ENCODE assay signal across 14 mouse cellular contexts in genomic region chr5:76858444-76858843, GRCm38 (mm10). TPM values are rescaled to one million over a fixed set of nuclear protein-coding genes. Genes with fewer than 3 reads are reported as not detected.
DNase-seq lines count a peak whose midpoint lies in the region; ATAC-seq and TF ChIP-seq lines count a peak whose summit lies in the region.
"Had no signal": no experiment of that assay in that cellular context is flagged by ENCODE, and none has a peak within 500 bp of the region (broad histone marks: within the 10 kb centered on the region; RNA-seq: fewer than 3 reads in every experiment).

No protein-coding gene starts in this region.

- no peak for DNase-seq in heart, adult 11 months
- no peak for DNase-seq in midbrain, postnatal 0 days (ENCODE audit: low spot score)
- no peak for DNase-seq in midbrain, embryonic 10.5 days (ENCODE audit: low spot score)
- no peak for DNase-seq in intestine, embryonic 14.5 days (ENCODE audit: low spot score)
- DNase-seq in stomach, postnatal 0 days (ENCODE audit: low spot score), result no peak
- no peak for DNase-seq in adrenal gland, postnatal 14 days
- DNase-seq in forebrain, embryonic 11.5 days (ENCODE audit: low spot score), result no peak
- DNase-seq: adrenal gland, postnatal 10 days; kidney, adult 2 months; liver; thymus, postnatal 36 days had no signal

- no peaks in the 10 kb centered on the region for H3K36me3 ChIP-seq in heart, embryonic 15.5 days
- H3K36me3 ChIP-seq in midbrain, postnatal 0 days (ENCODE audit: insufficient read depth, low read length), result peaks cover 19% of the 10 kb centered on the region
- H3K36me3 ChIP-seq in midbrain, embryonic 10.5 days, result peaks cover 69% of the 10 kb centered on the region
- H3K36me3 ChIP-seq in intestine, embryonic 14.5 days (ENCODE audit: control insufficient read depth, insufficient read depth, low read length), result no peaks in the 10 kb centered on the region
- no peaks in the 10 kb centered on the region for H3K36me3 ChIP-seq in stomach, postnatal 0 days (ENCODE audit: control insufficient read depth, insufficient read depth, low read length)
- H3K36me3 ChIP-seq in forebrain, embryonic 11.5 days (ENCODE audit: control insufficient read depth, insufficient read depth, low read length), result peaks cover 4% of the 10 kb centered on the region; the same call in 1 of the 2 replicates

- no peak for TF ChIP-seq EP300 in stomach, postnatal 0 days (optimal IDR thresholded peaks at IDR 0.05)

- no peak for TF ChIP-seq CTCF in midbrain, postnatal 0 days (IDR thresholded peaks at IDR 0.05)
- TF ChIP-seq CTCF in stomach, postnatal 0 days (IDR thresholded peaks at IDR 0.05; ENCODE audit: low read depth), result no peak

- H3K4me2 ChIP-seq in heart, embryonic 15.5 days, result peak overlapping the region; percentile 98
- H3K4me2 ChIP-seq in midbrain, postnatal 0 days (ENCODE audit: low read depth, low read length, poor library complexity, severe bottlenecking), result 0 out of 2 replicates have a peak overlapping the region, but pooled peaks have one; percentile 44
- H3K4me2 ChIP-seq in intestine, embryonic 14.5 days (ENCODE audit: low read length), result peak overlapping the region; percentile 68
- H3K4me2 ChIP-seq in stomach, postnatal 0 days (replicated peaks; ENCODE audit: low read depth), result no peak overlapping the region; the same call in 1 of the 2 replicates
- H3K4me2 ChIP-seq in forebrain, embryonic 11.5 days (ENCODE audit: low read depth, low read length, severe bottlenecking), result no peak overlapping the region

- WGBS in heart, embryonic 15.5 days, result 30% methylated on average over 13 of the region's 13 CpGs
- 77% methylated on average over 13 of the region's 13 CpGs for WGBS in midbrain, postnatal 0 days
- 67% methylated on average over 13 of the region's 13 CpGs for WGBS in midbrain, embryonic 10.5 days
- WGBS in intestine, embryonic 14.5 days, result 73% methylated on average over 13 of the region's 13 CpGs
- WGBS in stomach, postnatal 0 days, result 68% methylated on average over 13 of the region's 13 CpGs
- 70% methylated on average over 13 of the region's 13 CpGs for WGBS in forebrain, embryonic 11.5 days

- H3K9ac ChIP-seq in heart, embryonic 15.5 days, result peak overlapping the region; percentile 64
- H3K9ac ChIP-seq in midbrain, postnatal 0 days (replicated peaks; ENCODE audit: low read length, poor library complexity, severe bottlenecking), result no peak overlapping the region
- H3K9ac ChIP-seq in intestine, embryonic 14.5 days (ENCODE audit: low read length), result no peak overlapping the region
- no peak overlapping the region for H3K9ac ChIP-seq in stomach, postnatal 0 days (ENCODE audit: low read length)
- H3K9ac ChIP-seq in forebrain, embryonic 11.5 days (ENCODE audit: low read length), result no peak overlapping the region
- H3K9ac ChIP-seq: midbrain, embryonic 12.5 days had no signal

- H3K4me3 ChIP-seq in heart, embryonic 15.5 days, result peak overlapping the region; percentile 65
- no peak overlapping the region for H3K4me3 ChIP-seq in midbrain, postnatal 0 days (ENCODE audit: low read depth, low read length)
- no peak overlapping the region for H3K4me3 ChIP-seq in midbrain, embryonic 10.5 days
- H3K4me3 ChIP-seq in intestine, embryonic 14.5 days (ENCODE audit: low read depth, low read length), result peak overlapping the region; percentile 39; the same call in 1 of the 2 replicates
- H3K4me3 ChIP-seq in stomach, postnatal 0 days (ENCODE audit: low read depth, low read length), result peak overlapping the region; percentile 40
- H3K4me3 ChIP-seq in forebrain, embryonic 11.5 days (ENCODE audit: low read depth, low read length), result no peak overlapping the region
- H3K4me3 ChIP-seq: midbrain, embryonic 12.5 days had no signal

- peaks cover 20% of the 10 kb centered on the region for H3K27me3 ChIP-seq in heart, embryonic 15.5 days
- no peaks in the 10 kb centered on the region for H3K27me3 ChIP-seq in midbrain, postnatal 0 days (ENCODE audit: insufficient read depth, low read length)
- H3K27me3 ChIP-seq in midbrain, embryonic 10.5 days (ENCODE audit: low read depth, poor library complexity, severe bottlenecking), result peaks cover 59% of the 10 kb centered on the region
- H3K27me3 ChIP-seq in intestine, embryonic 14.5 days (replicated peaks; ENCODE audit: control insufficient read depth, insufficient read depth, low read length), result peaks cover 10% of the 10 kb centered on the region; the same call in 1 of the 2 replicates
- peaks cover 3% of the 10 kb centered on the region; the same call in 1 of the 2 replicates for H3K27me3 ChIP-seq in stomach, postnatal 0 days (ENCODE audit: control insufficient read depth, insufficient read depth, low read length)
- H3K27me3 ChIP-seq in forebrain, embryonic 11.5 days (ENCODE audit: control insufficient read depth, insufficient read depth, low read length), result peaks cover 25% of the 10 kb centered on the region
- H3K27me3 ChIP-seq: Patski had no signal

- peak overlapping the region; percentile 78 for H3K27ac ChIP-seq in heart, embryonic 15.5 days
- H3K27ac ChIP-seq in midbrain, postnatal 0 days (ENCODE audit: low read depth, low read length), result no peak overlapping the region
- no peak overlapping the region for H3K27ac ChIP-seq in midbrain, embryonic 10.5 days (replicated peaks)
- H3K27ac ChIP-seq in intestine, embryonic 14.5 days (ENCODE audit: low read depth), result no peak overlapping the region
- no peak overlapping the region for H3K27ac ChIP-seq in stomach, postnatal 0 days (replicated peaks)
- no peak overlapping the region for H3K27ac ChIP-seq in forebrain, embryonic 11.5 days (ENCODE audit: low read depth, low read length)
- H3K27ac ChIP-seq: midbrain, embryonic 12.5 days had no signal

- peak; percentile 57; the same call in 1 of the 2 replicates for ATAC-seq in heart, embryonic 15.5 days (replicated peaks; ENCODE audit: insufficient number of reproducible peaks, insufficient read depth, low FRiP score, low read depth)
- no peak for ATAC-seq in midbrain, postnatal 0 days (ENCODE audit: low FRiP score)
- ATAC-seq in intestine, embryonic 14.5 days (replicated peaks; ENCODE audit: low FRiP score, low TSS enrichment, low read depth), result no peak
- ATAC-seq in stomach, postnatal 0 days (ENCODE audit: low FRiP score, low TSS enrichment), result no peak
- no peak for ATAC-seq in forebrain, embryonic 11.5 days (replicated peaks; ENCODE audit: low FRiP score)
- ATAC-seq: Patski had no signal

- no peaks in the 10 kb centered on the region for H3K9me3 ChIP-seq in heart, embryonic 15.5 days (replicated peaks)
- H3K9me3 ChIP-seq in midbrain, postnatal 0 days (ENCODE audit: low read length), result no peaks in the 10 kb centered on the region
- H3K9me3 ChIP-seq in midbrain, embryonic 10.5 days (replicated peaks), result no peaks in the 10 kb centered on the region
- no peaks in the 10 kb centered on the region for H3K9me3 ChIP-seq in intestine, embryonic 14.5 days (ENCODE audit: control insufficient read depth, low read length)
- no peaks in the 10 kb centered on the region for H3K9me3 ChIP-seq in stomach, postnatal 0 days (ENCODE audit: control insufficient read depth, low read length)
- H3K9me3 ChIP-seq in forebrain, embryonic 11.5 days (ENCODE audit: control insufficient read depth, low read length), result no peaks in the 10 kb centered on the region
- H3K9me3 ChIP-seq: midbrain, embryonic 12.5 days had no signal

- H3K4me1 ChIP-seq in heart, embryonic 15.5 days (replicated peaks), result peaks cover 60% of the 10 kb centered on the region
- H3K4me1 ChIP-seq in midbrain, postnatal 0 days (ENCODE audit: insufficient read depth, low read length), result no peaks in the 10 kb centered on the region
- H3K4me1 ChIP-seq in midbrain, embryonic 10.5 days, result peaks cover 23% of the 10 kb centered on the region
- H3K4me1 ChIP-seq in intestine, embryonic 14.5 days (replicated peaks; ENCODE audit: control insufficient read depth, insufficient read depth, low read length), result peaks cover 4% of the 10 kb centered on the region
- no peaks in the 10 kb centered on the region for H3K4me1 ChIP-seq in stomach, postnatal 0 days (replicated peaks; ENCODE audit: control insufficient read depth, insufficient read depth)
- H3K4me1 ChIP-seq in forebrain, embryonic 11.5 days (replicated peaks; ENCODE audit: control insufficient read depth, insufficient read depth, low read length), result peaks cover 7% of the 10 kb centered on the region; the same call in 1 of the 2 replicates

RNA-seq across cellular contexts. Expression of gene Aasdh, which starts 46.9 kb away (rescaled TPM):
- polyA plus RNA-seq in heart, embryonic 15.5 days (2015; fragmentation: Nextera tagmentation; extraction: Ambion mirVana), result 13.9 and 14.1 TPM in 2 replicates
- 11.0 and 16.3 TPM in 2 replicates for total RNA-seq in midbrain, postnatal 0 days (2014; rRNA removed)
- polyA plus RNA-seq in midbrain, postnatal 0 days (2015; fragmentation: Nextera tagmentation; extraction: Ambion mirVana), result 10.1 and 11.5 TPM in 2 replicates
- polyA plus RNA-seq in midbrain, embryonic 10.5 days (2016; fragmentation: Nextera tagmentation; extraction: Ambion mirVana), result 22.3 and 24.3 TPM in 2 replicates
- 18.2 and 25.4 TPM in 2 replicates for polyA plus RNA-seq in intestine, embryonic 14.5 days (2014; fragmentation: Nextera tagmentation; extraction: Ambion mirVana)
- polyA plus RNA-seq in stomach, postnatal 0 days (2015; fragmentation: Nextera tagmentation; extraction: Ambion mirVana), result 7.0 and 7.4 TPM in 2 replicates
- 17.1 and 20.7 TPM in 2 replicates for total RNA-seq in adrenal gland, postnatal 14 days (2021)
- 23.6 and 27.5 TPM in 2 replicates for polyA plus RNA-seq in forebrain, embryonic 11.5 days (2014; fragmentation: Nextera tagmentation; extraction: Ambion mirVana)

Comparison
In these comparisons a context has a peak if more than half of its experiments do, and no peak if none do; other contexts are left out.
1. H3K4me2 ChIP-seq: peak in heart, embryonic 15.5 days (single experiment), midbrain, postnatal 0 days (single experiment) and intestine, embryonic 14.5 days (single experiment); none in stomach, postnatal 0 days (single experiment) and forebrain, embryonic 11.5 days (single experiment).
2. H3K4me3 ChIP-seq: peak in heart, embryonic 15.5 days (single experiment), intestine, embryonic 14.5 days (single experiment) and stomach, postnatal 0 days (single experiment); none in midbrain, postnatal 0 days (single experiment), midbrain, embryonic 10.5 days (single experiment) and forebrain, embryonic 11.5 days (single experiment).